Mouse (Mus musculus): ENCODE results near the gene St3gal6. TPM values are rescaled to one million over a fixed set of nuclear protein-coding genes. Genes with fewer than 3 reads are reported as not detected.

Gene St3gal6
- 6.4 and 8.2 TPM in 2 replicates for polyA plus RNA-seq (2014; fragmentation: Nextera tagmentation; extraction: Ambion mirVana)

GRCm38 (mm10) chr16:58523972-58524850 lies at the start of gene St3gal6:
Gene St3gal6, minus strand, starts transcription at chr16:58524243.
- Histone ChIP-seq H3K36me3 (ENCODE audit: control insufficient read depth, insufficient read depth, low read length) (no peaks in the 10 kb centered on the region), H3K4me1 (ENCODE audit: control insufficient read depth, insufficient read depth, low read length) (no peaks in the 10 kb centered on the region), H3K27ac (ENCODE audit: low read depth, low read length) (0 out of 2 replicates have a peak within 1 kb of the TSS, but pooled peaks have one; percentile 39), H3K27me3 (ENCODE audit: control insufficient read depth, insufficient read depth, low read length) (no peaks in the 10 kb centered on the region), H3K9me3 (ENCODE audit: control insufficient read depth, low read length) (0 out of 2 replicates have a peak, but pooled peaks cover 4% of the 10 kb centered on the region), H3K4me3 (ENCODE audit: low read depth, low read length) (peak within 1 kb of the TSS; percentile 69), H3K4me2 (ENCODE audit: low read depth) (peak within 1 kb of the TSS; percentile 81), H3K9ac (ENCODE audit: low read length) (peak within 1 kb of the TSS; percentile 79)
- WGBS: 85% methylated on average over 12 of the region's 12 CpGs
- DNase-seq (ENCODE audit: low spot score) (no peak), ATAC-seq (ENCODE audit: insufficient read depth, low FRiP score, low TSS enrichment) (no peak)

- H3K27ac ChIP-seq (ENCODE audit: low read depth, low read length): no peak overlapping the region
- H3K9me3 ChIP-seq (ENCODE audit: control insufficient read depth, low read length): no peaks in the 10 kb centered on the region
- H3K9ac ChIP-seq (ENCODE audit: low read length): no peak overlapping the region
- ATAC-seq (ENCODE audit: insufficient read depth, low FRiP score, low TSS enrichment): no peak
- no peaks in the 10 kb centered on the region for H3K36me3 ChIP-seq (ENCODE audit: control insufficient read depth, insufficient read depth, low read length)
- no peak for DNase-seq (ENCODE audit: low spot score)
- H3K4me2 ChIP-seq (ENCODE audit: low read depth): no peak overlapping the region
- H3K4me3 ChIP-seq (ENCODE audit: low read depth, low read length): no peak overlapping the region
- no peaks in the 10 kb centered on the region for H3K4me1 ChIP-seq (ENCODE audit: control insufficient read depth, insufficient read depth, low read length)
- no peaks in the 10 kb centered on the region for H3K27me3 ChIP-seq (ENCODE audit: control insufficient read depth, insufficient read depth, low read length)
These were observed 46.7 kb upstream of the St3gal6 start for GRCm38 (mm10) chr16:58570694-58571264.

GRCm38 (mm10) chr16:58561196-58561595 lies 37.2 kb upstream of the St3gal6 start:
- 82% methylated on average over 2 of the region's 2 CpGs for WGBS
- Histone ChIP-seq H3K27ac (ENCODE audit: low read depth, low read length) (no peak overlapping the region), H3K4me1 (ENCODE audit: control insufficient read depth, insufficient read depth, low read length) (no peaks in the 10 kb centered on the region), H3K27me3 (ENCODE audit: control insufficient read depth, insufficient read depth, low read length) (no peaks in the 10 kb centered on the region), H3K36me3 (ENCODE audit: control insufficient read depth, insufficient read depth, low read length) (no peaks in the 10 kb centered on the region), H3K9me3 (ENCODE audit: control insufficient read depth, low read length) (no peaks in the 10 kb centered on the region), H3K4me2 (ENCODE audit: low read depth) (no peak overlapping the region), H3K4me3 (ENCODE audit: low read depth, low read length) (no peak overlapping the region), H3K9ac (ENCODE audit: low read length) (no peak overlapping the region)
- no peak for ATAC-seq (ENCODE audit: insufficient read depth, low FRiP score, low TSS enrichment)
- DNase-seq (ENCODE audit: low spot score): no peak

GRCm38 (mm10) chr16:58556067-58556830 lies 32.2 kb upstream of the St3gal6 start:
- Histone ChIP-seq H3K4me2 (ENCODE audit: low read depth) (no peak overlapping the region), H3K27me3 (ENCODE audit: control insufficient read depth, insufficient read depth, low read length) (no peaks in the 10 kb centered on the region), H3K36me3 (ENCODE audit: control insufficient read depth, insufficient read depth, low read length) (no peaks in the 10 kb centered on the region), H3K4me3 (ENCODE audit: low read depth, low read length) (no peak overlapping the region), H3K9me3 (ENCODE audit: control insufficient read depth, low read length) (no peaks in the 10 kb centered on the region), H3K4me1 (ENCODE audit: control insufficient read depth, insufficient read depth, low read length) (no peaks in the 10 kb centered on the region), H3K27ac (ENCODE audit: low read depth, low read length) (no peak overlapping the region), H3K9ac (ENCODE audit: low read length) (no peak overlapping the region)
- ATAC-seq (ENCODE audit: insufficient read depth, low FRiP score, low TSS enrichment): no peak
- whole genome bisulfite sequencing: 85% methylated on average over 4 of the region's 4 CpGs
- DNase-seq (ENCODE audit: low spot score): no peak

- WGBS: 82% methylated on average over 1 of the region's 1 CpGs
- no peak overlapping the region for H3K27ac ChIP-seq (ENCODE audit: low read depth, low read length)
- H3K9ac ChIP-seq (ENCODE audit: low read length): no peak overlapping the region
- no peak overlapping the region for H3K4me3 ChIP-seq (ENCODE audit: low read depth, low read length)
- DNase-seq (ENCODE audit: low spot score) (no peak), ATAC-seq (ENCODE audit: insufficient read depth, low FRiP score, low TSS enrichment) (no peak)
- H3K36me3 ChIP-seq (ENCODE audit: control insufficient read depth, insufficient read depth, low read length): no peaks in the 10 kb centered on the region
- H3K4me2 ChIP-seq (ENCODE audit: low read depth): no peak overlapping the region
- H3K9me3 ChIP-seq (ENCODE audit: control insufficient read depth, low read length): no peaks in the 10 kb centered on the region
- no peaks in the 10 kb centered on the region for H3K4me1 ChIP-seq (ENCODE audit: control insufficient read depth, insufficient read depth, low read length)
- no peaks in the 10 kb centered on the region for H3K27me3 ChIP-seq (ENCODE audit: control insufficient read depth, insufficient read depth, low read length)
These were observed 30.6 kb upstream of the St3gal6 start for GRCm38 (mm10) chr16:58554673-58555072.

- Histone ChIP-seq H3K9me3 (ENCODE audit: control insufficient read depth, low read length) (no peaks in the 10 kb centered on the region), H3K27me3 (ENCODE audit: control insufficient read depth, insufficient read depth, low read length) (no peaks in the 10 kb centered on the region), H3K4me3 (ENCODE audit: low read depth, low read length) (no peak overlapping the region), H3K27ac (ENCODE audit: low read depth, low read length) (no peak overlapping the region), H3K9ac (ENCODE audit: low read length) (no peak overlapping the region), H3K36me3 (ENCODE audit: control insufficient read depth, insufficient read depth, low read length) (no peaks in the 10 kb centered on the region), H3K4me1 (ENCODE audit: control insufficient read depth, insufficient read depth, low read length) (no peaks in the 10 kb centered on the region), H3K4me2 (ENCODE audit: low read depth) (no peak overlapping the region)
- WGBS: 77% methylated on average over 2 of the region's 2 CpGs
- ATAC-seq (ENCODE audit: insufficient read depth, low FRiP score, low TSS enrichment) (no peak), DNase-seq (ENCODE audit: low spot score) (no peak)
These were observed 24.0 kb upstream of the St3gal6 start for GRCm38 (mm10) chr16:58548042-58548441.

GRCm38 (mm10) chr16:58546128-58546527 lies 22.1 kb upstream of the St3gal6 start:
- ATAC-seq (ENCODE audit: insufficient read depth, low FRiP score, low TSS enrichment) (no peak), DNase-seq (ENCODE audit: low spot score) (no peak)
- Histone ChIP-seq H3K27ac (ENCODE audit: low read depth, low read length) (no peak overlapping the region), H3K4me1 (ENCODE audit: control insufficient read depth, insufficient read depth, low read length) (no peaks in the 10 kb centered on the region), H3K9ac (ENCODE audit: low read length) (no peak overlapping the region), H3K4me3 (ENCODE audit: low read depth, low read length) (no peak overlapping the region), H3K27me3 (ENCODE audit: control insufficient read depth, insufficient read depth, low read length) (no peaks in the 10 kb centered on the region), H3K4me2 (ENCODE audit: low read depth) (no peak overlapping the region), H3K9me3 (ENCODE audit: control insufficient read depth, low read length) (no peaks in the 10 kb centered on the region), H3K36me3 (ENCODE audit: control insufficient read depth, insufficient read depth, low read length) (no peaks in the 10 kb centered on the region)
- 71% methylated on average over 1 of the region's 1 CpGs for WGBS

- H3K27me3 ChIP-seq (ENCODE audit: control insufficient read depth, insufficient read depth, low read length): no peaks in the 10 kb centered on the region
- 96% methylated on average over 1 of the region's 1 CpGs for WGBS
- no peak overlapping the region for H3K27ac ChIP-seq (ENCODE audit: low read depth, low read length)
- no peak overlapping the region for H3K4me3 ChIP-seq (ENCODE audit: low read depth, low read length)
- no peaks in the 10 kb centered on the region for H3K36me3 ChIP-seq (ENCODE audit: control insufficient read depth, insufficient read depth, low read length)
- ATAC-seq (ENCODE audit: insufficient read depth, low FRiP score, low TSS enrichment): no peak
- H3K9ac ChIP-seq (ENCODE audit: low read length): no peak overlapping the region
- DNase-seq (ENCODE audit: low spot score): no peak
- no peaks in the 10 kb centered on the region for H3K4me1 ChIP-seq (ENCODE audit: control insufficient read depth, insufficient read depth, low read length)
- no peaks in the 10 kb centered on the region for H3K9me3 ChIP-seq (ENCODE audit: control insufficient read depth, low read length)
- no peak overlapping the region for H3K4me2 ChIP-seq (ENCODE audit: low read depth)
These were observed 15.4 kb upstream of the St3gal6 start for GRCm38 (mm10) chr16:58539490-58539889.
